Mouse (Mus musculus) v-Abl transformed pro-B cells (cell line): ENCODE measurements around the gene Clpx.

Experiments used
- in situ Hi-C, 2 experiments: fragments of 400-800 bp; cut with MboI; formaldehyde crosslinking; loops; one replicate each; pipeline ENCODE4 v1.15.1; 2025; ENCODE audit not compliant: unreplicated experiment in 2 of 2

Clpx gene

DNA sequence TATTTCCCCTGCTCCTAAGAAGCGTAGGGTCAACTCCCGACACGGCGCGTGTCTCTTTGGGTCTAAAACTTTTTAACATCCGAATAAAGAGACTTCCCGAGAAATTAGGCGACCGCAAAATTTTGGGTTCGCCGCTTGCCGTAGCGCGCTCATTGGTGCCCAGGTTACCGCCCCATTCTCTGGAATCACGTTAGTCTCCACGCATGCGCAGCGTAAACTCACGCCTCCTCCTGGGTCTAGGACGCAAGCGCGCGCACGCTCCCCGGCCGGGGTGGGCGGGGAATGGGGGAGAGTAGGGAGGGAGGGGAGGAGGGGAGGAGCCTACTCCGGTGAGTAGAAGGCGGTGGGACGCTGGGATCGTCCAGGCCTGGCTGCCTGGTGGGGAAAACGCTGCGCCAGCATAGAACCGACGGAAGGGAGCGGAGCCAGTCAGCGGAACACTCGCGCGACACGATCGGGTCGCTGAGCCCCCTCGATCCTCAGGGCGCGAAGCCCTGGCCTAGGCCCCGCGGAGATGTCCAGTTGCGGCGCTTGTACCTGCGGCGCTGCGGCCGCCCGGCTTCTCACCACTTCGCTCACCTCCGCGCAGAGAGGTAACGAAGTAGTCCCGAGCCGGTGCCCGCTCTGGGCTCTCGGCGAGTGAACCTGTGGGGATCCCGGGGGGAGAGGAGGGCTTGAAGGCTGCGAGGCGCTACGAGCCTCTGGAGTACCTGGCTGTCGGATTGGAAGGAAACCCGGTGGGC is at the start of gene Clpx:
TSS of gene Clpx (plus strand) at position 288 of the 743 bp plus-strand sequence.
- in situ Hi-C loops, result no loop called here

DNA sequence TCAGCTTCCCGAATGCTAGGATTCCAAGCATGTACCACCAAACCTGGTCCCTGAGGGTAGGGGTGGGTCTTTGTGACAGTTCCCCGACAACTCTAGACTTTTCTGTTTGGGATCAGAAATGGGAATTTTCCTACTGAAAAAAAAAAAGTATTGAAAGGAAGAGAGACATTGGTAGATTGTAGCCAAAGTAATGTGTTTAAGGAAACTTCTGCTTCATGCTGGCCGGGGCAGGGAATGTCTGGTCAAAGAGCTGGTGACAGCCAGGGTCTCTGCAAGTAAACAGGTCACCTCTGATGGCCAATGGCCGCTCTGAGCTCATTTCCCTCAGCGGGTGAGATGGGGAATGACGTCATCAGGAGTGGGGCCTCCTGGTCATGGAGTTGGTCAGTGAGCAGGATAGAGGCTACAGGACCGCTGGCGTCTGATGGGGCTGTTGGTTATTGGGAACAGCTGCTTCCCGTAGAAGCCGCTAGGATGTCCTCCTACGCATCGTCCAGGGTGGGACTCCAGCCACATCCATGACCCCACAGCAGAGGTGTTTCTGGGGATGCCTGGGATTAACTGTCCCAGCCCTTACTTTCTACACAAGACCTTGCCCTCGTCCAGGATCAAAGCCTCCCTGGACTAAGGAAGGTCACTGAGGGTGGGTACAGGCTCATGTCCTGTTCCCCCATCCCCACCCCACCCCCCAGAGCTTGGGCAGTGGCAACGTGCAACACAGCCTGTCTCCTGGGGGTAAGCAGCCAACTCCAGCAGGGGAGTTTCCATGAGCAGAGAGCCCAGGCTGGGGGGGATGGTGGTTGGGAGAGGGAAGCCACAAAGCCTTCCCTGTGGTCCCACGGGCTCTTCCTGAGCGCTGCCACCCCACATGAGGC is 46.3 kb upstream of the Clpx start:
- in situ Hi-C loops, result no loop called here

DNA sequence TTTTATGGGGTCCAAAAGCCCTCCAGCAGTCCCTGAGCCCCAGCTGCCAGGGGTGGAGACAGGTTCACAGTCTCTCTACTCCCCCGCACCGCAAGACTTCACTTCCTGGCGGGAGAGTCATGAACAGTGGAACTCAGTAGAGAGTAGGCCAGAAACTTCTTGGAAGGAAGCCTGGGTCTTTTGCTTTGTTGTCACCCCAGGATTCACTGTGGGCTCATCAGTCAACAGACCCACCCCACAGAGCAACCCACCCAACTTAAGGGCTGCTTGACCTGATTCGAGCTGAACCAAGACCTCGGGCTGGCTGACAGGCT is 45.7 kb upstream of the Clpx start:
- in situ Hi-C loops, result no loop called here

DNA sequence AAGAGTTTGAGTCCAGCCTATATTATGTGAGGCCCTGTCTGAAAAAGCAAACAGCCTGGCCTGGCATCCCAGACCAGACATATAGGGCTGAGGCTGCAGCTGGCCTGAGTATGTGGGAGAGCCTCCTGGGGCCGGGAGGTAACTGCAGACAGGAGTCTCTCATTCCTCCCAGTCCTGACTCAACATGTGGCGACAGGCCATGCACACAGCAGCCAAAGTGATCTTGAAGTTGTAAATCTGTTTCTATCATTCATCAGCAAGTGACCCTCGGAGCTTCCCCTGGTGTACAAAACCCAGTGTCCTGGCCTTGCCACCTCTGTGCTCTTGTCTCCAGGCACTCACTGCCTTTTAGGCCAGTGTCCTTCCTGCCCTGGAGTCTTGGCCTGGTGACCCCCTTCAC is 42.0 kb upstream of the Clpx start:
- in situ Hi-C loops, result no loop called here

DNA sequence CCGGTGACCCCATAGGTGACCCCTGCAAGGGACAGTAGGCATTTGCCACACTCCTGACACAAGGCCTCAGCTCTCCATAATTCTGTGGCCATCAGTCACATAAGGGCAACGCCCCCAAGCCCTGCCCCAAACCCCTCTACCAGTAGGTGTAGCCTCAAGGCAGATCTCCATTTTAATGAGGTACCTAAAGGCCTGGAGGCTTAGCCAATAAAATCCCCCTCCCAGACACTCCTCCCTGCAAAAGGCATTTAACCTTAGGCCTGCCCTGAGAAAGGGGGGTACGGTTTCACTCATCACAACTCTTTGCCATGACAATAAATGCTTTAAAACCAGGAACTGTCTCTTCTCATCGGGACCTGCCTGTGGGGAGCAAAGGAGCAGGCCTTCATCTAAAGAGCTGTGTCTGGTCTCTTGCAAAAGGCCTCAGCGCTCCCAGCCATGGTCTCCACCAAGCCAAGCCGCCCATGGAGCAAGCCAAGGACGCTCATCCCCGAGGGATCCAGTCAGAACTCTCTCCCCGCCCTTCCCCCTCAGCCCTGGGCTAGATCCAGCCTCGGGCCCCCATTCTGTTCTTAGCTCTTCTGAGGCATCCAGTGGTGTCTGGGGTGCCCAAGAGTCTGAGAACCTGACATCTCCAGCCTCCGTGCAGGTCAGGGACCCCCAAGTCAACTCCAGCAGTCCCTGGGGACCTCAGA is 38.0 kb upstream of the Clpx start:
- in situ Hi-C loops, result no loop called here

DNA sequence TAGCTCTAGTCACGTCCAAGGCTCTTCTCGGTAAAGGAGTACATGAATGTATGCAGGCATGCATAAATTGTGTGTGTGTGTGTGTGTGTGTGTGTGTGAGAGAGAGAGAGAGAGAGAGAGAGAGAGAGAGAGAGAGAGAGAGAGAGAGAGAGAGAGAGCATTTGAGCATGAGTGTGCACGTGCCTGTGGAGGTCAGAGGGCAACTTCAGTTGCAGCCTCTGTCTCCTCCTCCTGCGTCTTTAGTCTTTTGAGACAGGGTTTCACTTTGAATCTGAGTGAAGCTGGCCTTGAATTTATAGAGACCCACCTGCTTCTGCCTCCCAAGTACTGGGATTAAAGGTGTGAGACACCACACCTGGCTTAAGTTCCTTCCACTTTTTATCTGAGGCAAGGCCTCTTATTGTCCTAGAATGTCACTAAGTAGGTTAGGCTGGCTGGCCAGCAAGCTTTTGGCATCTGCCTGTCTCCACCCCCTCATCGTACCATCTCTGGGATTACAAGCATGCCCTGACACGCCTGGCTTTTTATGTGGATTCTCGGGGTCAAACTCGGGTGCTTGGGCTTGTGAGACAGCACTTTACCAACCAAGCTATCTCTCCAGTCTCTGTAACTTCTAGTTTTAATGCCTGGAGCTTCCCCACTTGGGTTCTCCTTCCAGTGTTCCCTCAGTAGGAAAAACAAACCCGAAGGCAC is 36.7 kb upstream of the Clpx start:
- in situ Hi-C loops, result no loop called here

DNA sequence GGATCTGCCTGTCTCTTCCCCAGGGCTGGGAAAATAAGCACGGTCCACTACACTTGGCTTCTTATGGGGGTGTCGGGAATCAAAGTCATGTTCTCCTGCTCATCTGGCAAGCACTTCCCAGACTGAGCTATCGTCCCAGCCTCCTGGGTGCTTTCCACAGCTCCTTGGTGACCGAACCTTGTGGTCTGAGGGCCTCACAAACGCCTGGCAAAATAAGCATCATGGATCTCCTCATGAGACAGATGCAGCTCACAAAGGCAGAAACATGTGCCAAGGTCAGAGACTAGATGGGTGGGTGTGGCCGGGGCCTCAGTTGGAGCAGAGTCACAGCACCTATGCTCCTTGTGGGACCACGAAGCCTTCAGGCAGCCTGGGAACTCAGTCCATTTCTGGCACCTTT is 34.7 kb upstream of the Clpx start:
- in situ Hi-C loops, result no loop called here

DNA sequence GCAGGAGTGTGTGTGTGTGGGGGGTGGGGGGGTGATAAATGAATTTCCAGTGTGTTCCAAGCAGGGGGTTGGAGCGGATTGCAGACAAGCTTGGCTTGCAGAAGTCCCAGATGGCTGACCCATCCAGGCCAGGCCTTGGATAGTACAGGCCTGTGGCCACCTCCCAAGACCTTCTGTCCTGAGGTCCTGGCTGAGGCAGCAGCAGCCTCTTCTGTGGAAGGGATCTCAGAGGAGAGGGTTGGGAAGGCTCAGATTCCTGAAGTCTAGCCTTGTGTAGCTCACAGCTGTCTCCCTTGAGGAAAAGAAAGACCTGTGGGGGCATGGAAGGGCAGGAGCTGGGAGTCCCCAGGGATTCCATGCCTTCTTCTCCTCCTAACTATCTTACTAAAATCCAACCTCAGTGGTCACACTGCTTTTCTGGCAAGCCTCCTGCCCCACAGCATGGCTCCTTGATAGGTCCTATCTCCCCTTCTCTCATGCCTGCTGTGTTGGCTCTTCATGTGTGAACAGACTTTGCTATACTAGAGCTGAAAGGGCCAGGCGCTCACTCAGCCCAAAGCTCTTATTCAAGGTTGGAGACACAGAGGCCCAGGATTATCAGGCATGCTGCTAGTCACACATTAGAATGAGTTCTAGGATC is 32.3 kb upstream of the Clpx start:
- in situ Hi-C loops, result no loop called here

DNA sequence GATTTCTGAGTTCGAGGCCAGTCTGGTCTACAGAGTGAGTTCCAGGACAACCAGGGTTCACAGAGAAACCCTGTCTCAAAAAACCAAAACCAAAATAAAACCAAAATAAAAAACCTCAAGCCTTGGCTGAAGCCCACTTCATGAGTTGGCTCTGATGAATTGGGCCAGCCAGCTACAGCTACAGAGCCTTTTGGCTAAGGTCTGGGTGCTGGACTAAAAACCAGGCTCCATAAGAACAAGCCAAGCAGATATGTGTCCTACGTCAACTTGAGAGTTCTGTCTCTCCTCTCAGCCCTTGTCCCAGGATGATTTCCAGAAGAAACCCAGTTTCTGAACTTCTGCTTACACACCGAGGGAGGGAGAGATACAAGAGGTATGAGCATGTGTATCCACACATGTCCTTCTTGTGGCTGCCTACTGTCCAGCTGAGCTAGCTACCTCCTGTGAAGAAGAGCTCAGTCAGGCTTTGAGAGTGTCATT is 31.4 kb upstream of the Clpx start:
- in situ Hi-C loops, result no loop called here

DNA sequence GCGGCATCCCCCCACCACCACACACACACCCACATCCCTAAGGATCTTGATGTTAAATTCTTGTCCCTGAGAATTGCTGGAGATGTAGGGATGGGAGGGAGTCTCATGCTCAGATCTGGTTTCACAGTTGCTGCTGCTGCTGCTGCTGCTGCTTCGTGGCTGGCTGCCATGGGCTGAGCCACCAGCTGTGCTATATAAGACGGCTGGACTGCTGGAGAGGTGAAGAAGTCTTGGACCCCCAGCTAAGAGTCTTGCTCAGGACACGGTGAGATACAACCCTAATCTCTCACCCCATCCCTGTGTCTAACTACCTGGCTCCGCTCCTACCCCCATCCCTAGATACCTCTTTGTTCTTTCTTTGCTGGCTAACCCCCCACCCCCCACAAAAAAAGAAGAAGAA is 29.1 kb upstream of the Clpx start, which contains the start of gene Cilp:
TSS of gene Cilp (plus strand) at position 222 of the 400 bp plus-strand sequence.
- in situ Hi-C loops, result no loop called here

DNA sequence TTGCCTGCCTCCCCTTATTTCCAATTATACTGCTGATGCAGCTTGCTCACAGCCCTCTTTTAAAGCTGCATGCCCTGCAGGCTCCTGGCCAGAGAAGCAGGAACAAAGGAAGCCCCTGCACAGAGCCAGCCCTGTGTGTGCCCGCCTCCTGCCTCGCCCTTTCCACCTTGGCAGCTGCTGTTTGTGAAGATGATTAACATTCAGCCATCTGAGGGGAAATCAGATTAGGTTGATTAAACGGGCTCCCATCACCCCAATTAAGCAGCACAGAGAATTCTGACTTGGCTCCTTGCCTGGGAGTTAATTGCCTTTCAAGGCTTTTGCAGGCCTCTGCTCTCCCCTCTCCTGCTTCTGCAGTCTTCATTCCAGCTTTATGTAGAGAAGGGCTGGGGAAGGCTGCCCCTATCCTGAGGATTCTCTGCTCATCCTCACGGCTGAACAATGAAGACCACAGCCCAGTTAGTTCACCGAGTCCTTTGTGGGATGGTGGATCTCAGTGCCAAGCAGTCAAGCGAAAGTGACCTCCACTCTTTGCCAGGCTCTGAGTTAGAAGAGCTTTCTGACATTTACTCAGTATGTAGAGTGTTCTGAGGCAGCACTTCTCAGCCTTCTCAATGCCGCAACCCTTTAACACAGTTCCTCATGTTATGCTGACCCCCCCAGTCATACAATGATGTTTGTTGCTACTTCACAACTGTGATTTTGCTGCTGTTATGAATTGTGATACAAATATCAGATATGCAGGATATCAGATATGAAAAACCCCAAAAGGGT is 26.1 kb upstream of the Clpx start:
- in situ Hi-C loops, result no loop called here

DNA sequence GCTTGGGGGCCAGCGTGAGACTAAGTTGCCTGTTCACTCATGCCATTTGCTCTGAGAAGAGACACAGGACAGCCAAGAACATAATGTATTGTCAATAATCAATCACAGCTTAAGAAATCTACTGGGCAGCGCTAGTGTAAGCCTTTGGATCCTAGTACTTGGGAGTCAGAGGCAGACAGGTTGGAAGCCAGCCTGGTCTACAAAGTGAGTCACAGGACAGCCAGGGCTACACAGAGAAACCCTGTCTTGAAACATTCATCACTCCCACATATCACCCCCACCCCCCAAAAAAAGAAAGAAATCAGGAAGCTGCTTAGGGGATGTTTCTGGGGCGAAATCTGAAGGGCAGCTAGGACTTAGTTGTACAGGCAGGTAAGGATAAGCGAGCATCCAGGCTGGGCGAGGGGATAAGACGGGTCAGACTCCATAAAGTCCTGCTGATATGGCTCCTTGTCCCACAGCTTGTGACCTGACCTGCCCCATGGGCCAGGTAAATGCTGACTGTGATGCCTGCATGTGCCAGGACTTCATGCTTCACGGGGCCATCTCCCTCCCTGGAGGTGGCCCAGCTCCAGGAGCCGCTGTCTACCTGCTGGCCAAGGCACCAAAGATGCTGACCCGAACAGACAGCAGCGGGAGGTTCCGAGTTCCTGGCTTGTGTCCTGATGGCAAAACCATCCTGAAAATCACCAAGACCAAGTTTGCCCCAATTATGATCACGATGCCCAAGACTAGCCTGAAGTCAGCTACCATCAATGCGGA is 20.8 kb upstream of the Clpx start:
- in situ Hi-C loops, result no loop called here

DNA sequence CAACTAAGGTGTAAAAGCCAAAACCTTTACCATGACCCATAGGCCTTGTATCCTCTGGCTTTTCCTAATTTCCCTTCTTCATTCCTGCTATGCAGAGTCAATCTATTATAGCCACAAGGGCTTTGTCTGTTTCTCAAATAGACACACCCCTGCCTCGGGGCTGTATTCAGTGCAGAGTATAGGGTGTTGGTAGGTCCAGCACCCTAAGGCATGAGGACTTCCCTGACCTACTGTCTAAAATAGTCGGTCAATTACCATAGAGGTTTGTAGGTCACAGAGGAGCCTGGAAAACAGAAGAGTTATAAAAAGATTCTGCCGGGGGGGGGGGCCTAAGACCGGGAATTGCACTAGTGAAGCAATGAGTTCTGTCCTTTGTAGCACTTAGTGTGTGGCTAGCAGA is 20.2 kb upstream of the Clpx start:
- in situ Hi-C loops, result no loop called here

DNA sequence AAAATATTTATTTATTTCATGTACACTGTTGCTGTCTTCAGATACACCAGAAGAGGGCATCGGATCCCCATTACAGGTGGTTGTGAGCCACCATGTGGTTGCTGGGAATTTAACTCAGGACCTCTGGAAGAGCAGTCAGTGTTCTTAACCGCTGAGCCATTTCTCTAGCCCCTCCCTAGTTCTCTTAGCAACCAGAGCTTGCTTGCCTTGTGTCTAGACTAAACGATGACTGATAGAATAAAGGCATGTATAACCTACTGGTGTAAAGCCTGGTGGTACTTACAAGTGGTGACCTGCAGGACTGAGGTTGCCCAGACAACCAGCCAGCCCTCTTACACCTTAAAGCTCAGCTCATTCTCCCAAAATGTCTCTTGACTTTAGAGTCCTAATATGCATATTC is 19.2 kb upstream of the Clpx start:
- in situ Hi-C loops, result loop anchor here (5.0 kb wide), 2 partner anchors 38 to 48 kb away; no protein-coding TSS in a partner anchor

DNA sequence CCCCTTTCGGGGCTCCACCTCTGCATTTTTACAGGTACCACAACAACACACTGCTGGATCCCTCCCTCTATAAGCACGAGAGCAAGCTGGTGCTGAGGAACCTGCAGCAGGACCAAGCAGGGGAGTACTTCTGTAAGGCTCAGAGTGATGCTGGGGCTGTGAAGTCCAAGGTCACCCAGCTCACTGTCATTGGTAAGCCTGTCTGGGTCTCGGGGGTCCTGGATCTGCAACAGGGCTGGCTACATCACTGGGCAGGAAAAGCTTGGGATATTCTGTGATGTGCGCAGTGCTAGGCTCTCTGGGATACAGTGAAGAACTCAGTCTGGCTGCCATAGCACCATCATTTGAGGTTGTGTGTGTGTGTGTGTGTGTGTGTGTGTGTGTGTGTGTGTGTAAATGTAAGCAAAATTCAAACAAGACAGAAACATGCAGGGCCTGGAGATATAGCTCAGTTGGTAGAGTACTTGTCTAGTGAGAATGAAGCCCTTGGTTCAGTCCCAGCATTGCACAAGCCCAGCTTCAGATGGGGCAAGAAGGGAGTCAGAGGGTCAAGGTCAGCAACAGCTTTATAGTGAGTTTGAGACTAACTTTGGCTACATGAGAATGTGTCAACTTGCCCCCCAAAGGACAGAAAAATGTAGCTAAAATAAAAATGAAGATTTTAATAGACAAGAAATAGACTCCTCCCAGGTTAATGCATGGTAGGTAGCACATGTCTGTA is 18.1 kb upstream of the Clpx start:
- in situ Hi-C loops, result loop anchor here (5.0 kb wide), 2 partner anchors 39 to 49 kb away; no protein-coding TSS in a partner anchor

DNA sequence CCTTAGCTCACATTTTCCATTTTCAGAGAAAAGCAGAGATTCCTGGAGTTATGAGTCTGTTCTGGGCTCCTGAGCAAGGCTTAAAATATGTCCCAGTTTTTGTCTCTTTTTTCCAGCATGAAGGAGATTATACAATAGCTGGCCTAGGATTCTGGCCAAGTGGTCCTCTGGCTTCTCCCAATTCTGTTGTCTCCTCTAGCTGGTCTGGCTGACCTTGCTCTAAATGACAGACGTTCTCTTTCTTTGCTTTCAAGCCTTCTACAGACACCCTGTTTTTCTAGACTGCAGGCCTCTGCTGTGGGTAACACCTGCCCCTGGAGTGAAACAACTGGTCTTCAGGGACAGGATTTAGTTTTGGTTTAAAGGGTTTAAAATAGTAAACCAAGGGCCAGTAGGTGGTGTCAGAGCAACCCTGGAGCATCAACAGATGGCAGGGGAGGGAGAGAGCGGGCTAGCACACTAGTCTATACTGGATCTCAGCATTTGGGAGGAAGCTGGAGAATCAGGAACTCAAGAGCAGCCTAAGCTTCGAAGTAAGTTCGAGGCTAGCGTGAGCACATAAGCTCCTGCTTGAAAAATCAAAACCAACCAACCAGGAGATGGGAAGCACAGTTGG is 12.4 kb upstream of the Clpx start:
- in situ Hi-C loops, result loop anchor here (5.0 to 10.0 kb wide), 2 partner anchors 87 to 149 kb away; partner anchors contain the start of gene Parp16 (in 1 of the 2)

DNA sequence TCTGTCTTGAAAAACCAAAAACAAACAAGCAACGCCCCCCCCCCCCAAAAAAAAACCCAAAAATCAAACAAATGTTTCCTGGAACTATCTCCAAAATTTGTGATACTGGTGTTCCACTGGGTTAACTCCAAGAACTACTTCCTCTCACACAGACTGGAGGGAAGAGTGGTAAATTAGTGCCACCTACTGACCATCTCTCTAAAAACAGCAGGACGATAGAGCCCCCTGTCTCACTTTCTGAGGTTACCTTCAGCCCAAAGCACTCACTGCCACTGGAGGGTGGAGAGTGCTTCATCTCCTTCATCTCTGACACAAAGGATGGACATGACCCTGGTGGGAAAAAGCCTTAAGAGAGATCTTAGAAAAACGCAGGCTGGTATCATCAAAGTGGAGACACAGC is 10.8 kb upstream of the Clpx start:
- in situ Hi-C loops, result loop anchor here (5.0 to 10.0 kb wide), 2 partner anchors 88 to 151 kb away; partner anchors contain the start of gene Parp16 (in 1 of the 2)
